Mouse (Mus musculus): ENCODE results near the gene Ptprcap.
"Not testable (repeated sequence)": the region's sequence is repeated elsewhere in the genome, so short reads cannot be mapped to it uniquely, and the experiment has no call there.

Ptprcap gene

GRCm38 (mm10) chr19:4125268-4125667, 28.1 kb upstream of the Ptprcap start:
- not testable (repeated sequence) for DNase-seq (ENCODE audit: extremely low read depth, low read depth, low spot score)

GRCm38 (mm10) chr19:4125741-4126696, 27.4 kb upstream of the Ptprcap start, which contains the start of gene Aip:
Aip (minus strand) TSS chr19:4125858.
- DNase-seq (ENCODE audit: extremely low read depth, low read depth, low spot score), result no peak

GRCm38 (mm10) chr19:4126759-4127495, 26.5 kb upstream of the Ptprcap start:
- no peak for DNase-seq (ENCODE audit: extremely low read depth, low read depth, low spot score)

GRCm38 (mm10) chr19:4129462-4129861, 23.9 kb upstream of the Ptprcap start:
- no peak for DNase-seq (ENCODE audit: extremely low read depth, low read depth, low spot score)

- no peak for DNase-seq (ENCODE audit: extremely low read depth, low read depth, low spot score)
Measured at GRCm38 (mm10) chr19:4130106-4130505, 23.3 kb upstream of the Ptprcap start.

GRCm38 (mm10) chr19:4131075-4131474, 22.3 kb upstream of the Ptprcap start:
- no peak for DNase-seq (ENCODE audit: extremely low read depth, low read depth, low spot score)

- DNase-seq (ENCODE audit: extremely low read depth, low read depth, low spot score), result no peak
Measured at GRCm38 (mm10) chr19:4131768-4132167, 21.6 kb upstream of the Ptprcap start.

GRCm38 (mm10) chr19:4134354-4134753, 19.1 kb upstream of the Ptprcap start:
- DNase-seq (ENCODE audit: extremely low read depth, low read depth, low spot score), result no peak

- not testable (repeated sequence) for DNase-seq (ENCODE audit: extremely low read depth, low read depth, low spot score)
Measured at GRCm38 (mm10) chr19:4135229-4135962, 18.0 kb upstream of the Ptprcap start.

- not testable (repeated sequence) for DNase-seq (ENCODE audit: extremely low read depth, low read depth, low spot score)
Measured at GRCm38 (mm10) chr19:4135963-4136345, 17.4 kb upstream of the Ptprcap start.

- DNase-seq (ENCODE audit: extremely low read depth, low read depth, low spot score), result no peak
Measured at GRCm38 (mm10) chr19:4136463-4136862, 16.9 kb upstream of the Ptprcap start.

GRCm38 (mm10) chr19:4137913-4138312, 15.5 kb upstream of the Ptprcap start:
- DNase-seq (ENCODE audit: extremely low read depth, low read depth, low spot score), result no peak

- DNase-seq (ENCODE audit: extremely low read depth, low read depth, low spot score), result no peak
Measured at GRCm38 (mm10) chr19:4139446-4139845, 14.0 kb upstream of the Ptprcap start, which contains the start of gene Gpr152. Gpr152 (plus strand) TSS chr19:4139787.

GRCm38 (mm10) chr19:4140147-4140546, 13.3 kb upstream of the Ptprcap start:
- no peak for DNase-seq (ENCODE audit: extremely low read depth, low read depth, low spot score)

GRCm38 (mm10) chr19:4142416-4143173, 10.8 kb upstream of the Ptprcap start:
- DNase-seq (ENCODE audit: extremely low read depth, low read depth, low spot score), result no peak

- no peak for DNase-seq (ENCODE audit: extremely low read depth, low read depth, low spot score)
Measured at GRCm38 (mm10) chr19:4143759-4144268, 9.6 kb upstream of the Ptprcap start, which contains the start of gene Cabp4. Cabp4 (minus strand) TSS chr19:4144033.

GRCm38 (mm10) chr19:4144550-4145498, 8.6 kb upstream of the Ptprcap start:
- no peak for DNase-seq (ENCODE audit: extremely low read depth, low read depth, low spot score)

- no peak for DNase-seq (ENCODE audit: extremely low read depth, low read depth, low spot score)
Measured at GRCm38 (mm10) chr19:4145936-4146335, 7.5 kb upstream of the Ptprcap start.

All from fat pad, adult 2 months (tissue).